Mouse (Mus musculus): ENCODE results near the gene Spaar.

GRCm38 (mm10) chr4:43690021-43690420 is 39.8 kb upstream of the Spaar start:
- no peak for TF ChIP-seq CHD2 (IDR thresholded peaks at IDR 0.05; ENCODE audit: low read length)
- no peak for TF ChIP-seq CTCF (IDR thresholded peaks at IDR 0.05 in 2 of 3, conservative IDR thresholded peaks at IDR 0.05 in 1 of 3; ENCODE audit: control insufficient read depth in 1 of 3, insufficient read depth in 1 of 3, low read depth in 2 of 3, low read length in 3 of 3, poor library complexity in 1 of 3, severe bottlenecking in 1 of 3)
- TF ChIP-seq MAX (IDR thresholded peaks at IDR 0.05; ENCODE audit: low read length): no peak
- no peak for TF ChIP-seq RCOR1 (IDR thresholded peaks at IDR 0.05; ENCODE audit: low read depth, low read length)
- TF ChIP-seq BHLHE40 (IDR thresholded peaks at IDR 0.05; ENCODE audit: borderline replicate concordance, low read depth, low read length): no peak
- no peak for TF ChIP-seq USF2 (IDR thresholded peaks at IDR 0.05; ENCODE audit: borderline replicate concordance in 1 of 2, insufficient read depth in 1 of 2, low read depth in 1 of 2, low read length in 2 of 2)
- no peak for TF ChIP-seq CHD1 (IDR thresholded peaks at IDR 0.05; ENCODE audit: low read depth, low read length)
- no peak for TF ChIP-seq MYB (IDR thresholded peaks at IDR 0.05; ENCODE audit: low read depth, low read length)
- TF ChIP-seq POLR2A (IDR thresholded peaks at IDR 0.05; ENCODE audit: control insufficient read depth in 1 of 2, insufficient read depth in 1 of 2, low read depth in 1 of 2, low read length in 2 of 2, poor library complexity in 1 of 2): no peak
- TF ChIP-seq ELF1 (IDR thresholded peaks at IDR 0.05; ENCODE audit: low read depth, low read length): no peak
- TF ChIP-seq NELFE (IDR thresholded peaks at IDR 0.05; ENCODE audit: low read depth, low read length): no peak
- no peak for TF ChIP-seq EP300 (IDR thresholded peaks at IDR 0.05; ENCODE audit: low read depth in 1 of 2, low read length in 2 of 2)
